Mouse (Mus musculus) urinary bladder, adult 2 months (tissue): ENCODE data around the gene Scarb2. TPM values are rescaled to one million over a fixed set of nuclear protein-coding genes. Genes with fewer than 3 reads are reported as not detected.

Source experiments
- polyA plus RNA-seq: library from polyadenylated mRNA; depleted of rRNA; stranded (reverse); fragments of >200 nt; gene quantifications from 2 replicates; pipeline ENCODE4 v1.2.3, GENCODE M21; 2012; rRNA removed

The Scarb2 gene
- polyA plus RNA-seq, 1 experiment: 84.3 TPM

Other genes with a start within 250 kb of the Scarb2 start
- gene Naaa, start 228.7 kb downstream of the Scarb2 start, polyA plus RNA-seq: 34.3 and 37.5 TPM in 2 replicates
- gene Sdad1, start 196.4 kb downstream of the Scarb2 start, polyA plus RNA-seq: 12.3 and 13.6 TPM in 2 replicates
- gene Cxcl9, start 178.8 kb downstream of the Scarb2 start, polyA plus RNA-seq: 7.3 and 8.8 TPM in 2 replicates
- 839 and 925 TPM in 2 replicates for gene Art3, start 175.0 kb downstream of the Scarb2 start, polyA plus RNA-seq
- gene Cxcl10, start 157.9 kb downstream of the Scarb2 start, polyA plus RNA-seq: 7.0 and 14.7 TPM in 2 replicates
- 21.1 and 25.9 TPM in 2 replicates for gene Nup54, start 71.6 kb downstream of the Scarb2 start, polyA plus RNA-seq
- 0.86 and 1.0 TPM in 2 replicates for gene Fam47e, start 48.2 kb upstream of the Scarb2 start, polyA plus RNA-seq
- 28.9 and 29.0 TPM in 2 replicates for gene Stbd1, start 96.2 kb upstream of the Scarb2 start, polyA plus RNA-seq
- 1.2 and 1.3 TPM in 2 replicates for gene Ccdc158, start 168.4 kb upstream of the Scarb2 start, polyA plus RNA-seq
- 26.5 and 37.7 TPM in 2 replicates for gene Shroom3, start 176.6 kb upstream of the Scarb2 start, polyA plus RNA-seq